Mouse (Mus musculus): ENCODE measurements around the gene Acaa1b.

GRCm38 (mm10) chr9:119149601-119150000 lies 7.3 kb downstream of the Acaa1b start:
- TF ChIP-seq POLR2A (IDR thresholded peaks at IDR 0.05; ENCODE audit: insufficient read depth, low read length) (no peak), CTCF (IDR thresholded peaks at IDR 0.05; ENCODE audit: low read depth, low read length) (no peak)
